Mouse (Mus musculus) G1E (cell line): ENCODE data around the gene Lysmd3.

Experiments
- CTCF ChIP-seq: IDR thresholded peaks from 2 replicates; pipeline ENCODE4 v1.5.1; 2012; ENCODE audit warnings: low read depth, low read length, inconsistent platforms, mixed read lengths
- GATA1 ChIP-seq: IDR thresholded peaks from 2 replicates; pipeline ENCODE4 v1.6.1; 2012; ENCODE audit warnings: borderline replicate concordance, low read length, inconsistent platforms, mixed read lengths
- POLR2AphosphoS5 ChIP-seq: IDR thresholded peaks from 2 replicates; pipeline ENCODE4 v1.6.1; 2012; ENCODE audit warnings: low read depth, low read length, inconsistent platforms; ENCODE audit not compliant: insufficient replicate concordance
- TAL1 ChIP-seq: conservative IDR thresholded peaks from 2 replicates; pipeline ENCODE4 v1.6.1; 2012; ENCODE audit warnings: low read depth, low read length, inconsistent platforms, mixed read lengths

- TF ChIP-seq CTCF, result no peak
- no peak for TF ChIP-seq TAL1
- TF ChIP-seq GATA1, result no peak
- no peak for TF ChIP-seq POLR2AphosphoS5
Measured at GRCm38 (mm10) chr13:81703621-81704020, 46.2 kb downstream of the Lysmd3 start.
